Mouse (Mus musculus): ENCODE results near the gene Psmb8. TPM values are rescaled to one million over a fixed set of nuclear protein-coding genes. Genes with fewer than 3 reads are reported as not detected.
"Not testable (repeated sequence)": the region's sequence is repeated elsewhere in the genome, so short reads cannot be mapped to it uniquely, and the experiment has no call there.

Gene Psmb8
- polyA plus RNA-seq, 1 experiment: 293 TPM

DNA sequence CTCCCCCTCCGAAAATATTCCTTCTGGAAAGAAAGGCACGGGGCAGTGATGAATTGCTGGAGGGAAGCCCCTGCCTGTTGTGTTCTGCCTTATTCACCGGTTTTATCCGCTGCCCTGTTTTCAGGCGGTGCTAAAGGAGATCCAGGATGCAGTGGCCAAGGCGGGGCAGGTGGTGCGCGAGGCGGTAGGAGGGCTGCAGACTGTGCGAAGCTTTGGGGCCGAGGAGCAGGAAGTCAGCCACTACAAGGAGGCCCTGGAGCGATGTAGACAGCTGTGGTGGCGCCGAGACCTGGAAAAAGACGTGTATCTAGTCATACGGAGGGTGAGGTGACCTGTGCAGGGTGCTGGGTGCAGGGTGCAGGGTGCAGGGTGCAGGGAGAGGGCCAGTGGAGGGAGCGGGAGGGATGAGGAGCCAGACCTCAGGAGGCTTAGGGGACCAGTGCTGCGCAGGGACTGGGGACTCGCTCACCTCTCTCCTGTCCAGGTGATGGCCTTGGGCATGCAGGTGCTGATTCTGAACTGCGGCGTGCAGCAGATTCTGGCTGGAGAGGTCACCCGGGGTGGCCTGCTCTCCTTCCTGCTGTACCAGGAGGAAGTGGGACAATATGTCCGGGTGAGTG is 14.3 kb downstream of the Psmb8 start:
- 54% methylated on average over 23 of the region's 23 CpGs for WGBS
- TF ChIP-seq CTCF (IDR thresholded peaks at IDR 0.05; ENCODE audit: extremely low read depth, insufficient read length, insufficient replicate concordance, low read depth, low read length) (no peak), POLR2A (IDR thresholded peaks at IDR 0.05; ENCODE audit: low read depth, low read length) (no peak)
- H3K27ac ChIP-seq (ENCODE audit: insufficient read depth, low read depth, low read length): no peak overlapping the region
- no peak overlapping the region for H3K4me3 ChIP-seq (ENCODE audit: low read depth, low read length)
- no peaks in the 10 kb centered on the region for H3K27me3 ChIP-seq (ENCODE audit: control insufficient read depth, insufficient read depth, low read length)
- peaks cover 4% of the 10 kb centered on the region; the same call in 1 of the 2 replicates for H3K4me1 ChIP-seq (ENCODE audit: control insufficient read depth, insufficient read depth, insufficient read length, low read length)
- H3K36me3 ChIP-seq (ENCODE audit: control insufficient read depth, insufficient read depth, low read length): peaks cover 54% of the 10 kb centered on the region

DNA sequence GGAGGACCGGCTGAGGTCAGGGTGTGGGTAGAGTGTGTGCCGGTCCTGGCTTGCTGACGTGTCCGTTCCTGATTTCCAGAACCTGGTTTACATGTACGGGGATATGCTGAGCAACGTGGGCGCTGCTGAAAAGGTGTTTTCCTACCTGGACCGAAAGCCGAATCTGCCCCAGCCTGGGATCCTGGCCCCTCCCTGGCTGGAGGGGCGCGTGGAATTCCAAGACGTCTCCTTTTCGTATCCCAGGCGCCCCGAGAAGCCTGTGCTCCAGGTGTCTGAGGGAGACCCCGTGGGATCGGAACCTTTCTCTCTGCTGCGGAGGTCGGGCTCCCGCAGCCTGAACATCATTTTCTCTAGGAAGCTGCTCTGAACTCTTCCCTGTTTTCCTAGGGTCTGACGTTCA is 16.4 kb downstream of the Psmb8 start:
- TF ChIP-seq POLR2A (IDR thresholded peaks at IDR 0.05; ENCODE audit: low read depth, low read length): no peak
- TF ChIP-seq CTCF (IDR thresholded peaks at IDR 0.05; ENCODE audit: extremely low read depth, insufficient read length, insufficient replicate concordance, low read depth, low read length): no peak
- H3K27ac ChIP-seq (ENCODE audit: insufficient read depth, low read depth, low read length): no peak overlapping the region
- 71% methylated on average over 21 of the region's 21 CpGs for WGBS
- H3K4me1 ChIP-seq (ENCODE audit: control insufficient read depth, insufficient read depth, insufficient read length, low read length): peaks cover 4% of the 10 kb centered on the region; the same call in 1 of the 2 replicates
- H3K27me3 ChIP-seq (ENCODE audit: control insufficient read depth, insufficient read depth, low read length): no peaks in the 10 kb centered on the region
- H3K4me3 ChIP-seq (ENCODE audit: low read depth, low read length): no peak overlapping the region
- peaks cover 53% of the 10 kb centered on the region for H3K36me3 ChIP-seq (ENCODE audit: control insufficient read depth, insufficient read depth, low read length)

DNA sequence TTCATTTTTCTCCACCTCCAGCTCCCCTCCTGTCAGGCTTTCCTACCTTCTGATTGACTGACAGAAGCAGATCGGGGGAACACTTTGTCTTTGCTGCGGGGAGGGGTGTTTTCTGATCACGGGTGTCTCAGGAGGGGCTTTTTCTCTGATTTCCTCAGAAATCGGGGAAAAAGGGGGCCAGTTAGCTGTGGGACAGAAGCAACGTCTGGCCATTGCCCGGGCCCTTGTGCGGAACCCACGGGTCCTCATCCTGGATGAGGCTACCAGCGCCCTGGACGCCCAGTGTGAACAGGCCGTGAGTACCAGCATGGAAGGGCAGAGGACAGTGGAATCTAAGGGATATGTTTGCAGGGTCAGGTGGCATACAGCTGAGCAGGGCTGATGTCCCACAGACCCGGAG is 17.7 kb downstream of the Psmb8 start:
- 89% methylated on average over 12 of the region's 12 CpGs for WGBS
- H3K4me1 ChIP-seq (ENCODE audit: control insufficient read depth, insufficient read depth, insufficient read length, low read length): peaks cover 4% of the 10 kb centered on the region; the same call in 1 of the 2 replicates
- H3K4me3 ChIP-seq (ENCODE audit: low read depth, low read length): no peak overlapping the region
- peaks cover 46% of the 10 kb centered on the region for H3K36me3 ChIP-seq (ENCODE audit: control insufficient read depth, insufficient read depth, low read length)
- no peak overlapping the region for H3K27ac ChIP-seq (ENCODE audit: insufficient read depth, low read depth, low read length)
- TF ChIP-seq CTCF (IDR thresholded peaks at IDR 0.05; ENCODE audit: extremely low read depth, insufficient read length, insufficient replicate concordance, low read depth, low read length): no peak
- no peak for TF ChIP-seq POLR2A (IDR thresholded peaks at IDR 0.05; ENCODE audit: low read depth, low read length)
- no peaks in the 10 kb centered on the region for H3K27me3 ChIP-seq (ENCODE audit: control insufficient read depth, insufficient read depth, low read length)

DNA sequence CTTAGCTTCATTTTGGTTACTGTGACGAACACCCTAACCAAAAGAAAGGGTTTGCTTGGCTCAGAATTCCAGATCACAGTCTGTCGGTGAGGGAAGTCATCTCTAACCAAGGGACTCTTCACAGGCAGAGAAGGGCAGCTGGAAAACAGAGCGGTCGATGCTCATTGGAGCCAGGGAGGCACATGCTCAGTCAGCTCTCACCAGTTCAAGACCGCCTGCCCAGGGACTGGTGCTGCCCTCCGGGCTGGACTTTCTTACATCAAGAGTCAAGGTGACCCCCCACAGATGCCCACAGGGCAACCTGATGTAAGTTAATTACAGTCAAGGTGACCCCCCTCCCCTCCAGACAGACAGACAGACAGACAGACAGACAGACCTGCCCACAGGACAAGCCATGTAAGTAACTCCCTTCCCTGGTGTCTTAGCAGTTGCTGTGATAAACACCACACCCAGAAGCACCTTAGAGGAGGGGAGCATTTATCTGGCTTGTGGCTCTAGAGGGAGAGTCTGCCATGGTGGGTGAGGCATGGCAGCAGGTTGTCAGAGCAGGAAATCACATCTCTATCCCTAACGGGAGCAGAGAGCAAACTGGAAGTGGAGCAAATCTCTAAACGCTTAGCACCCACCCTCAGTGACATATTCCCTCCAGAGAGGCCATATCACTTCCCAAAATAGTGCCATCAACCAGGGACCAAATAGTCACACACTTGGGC is 19.9 kb downstream of the Psmb8 start:
- H3K36me3 ChIP-seq (ENCODE audit: control insufficient read depth, insufficient read depth, low read length): peaks cover 35% of the 10 kb centered on the region
- no peak for TF ChIP-seq CTCF (IDR thresholded peaks at IDR 0.05; ENCODE audit: extremely low read depth, insufficient read length, insufficient replicate concordance, low read depth, low read length)
- no peak for TF ChIP-seq POLR2A (IDR thresholded peaks at IDR 0.05; ENCODE audit: low read depth, low read length)
- H3K27ac ChIP-seq (ENCODE audit: insufficient read depth, low read depth, low read length): no peak overlapping the region
- no peaks in the 10 kb centered on the region for H3K4me1 ChIP-seq (ENCODE audit: control insufficient read depth, insufficient read depth, insufficient read length, low read length)
- WGBS: 83% methylated on average over 8 of the region's 8 CpGs
- H3K27me3 ChIP-seq (ENCODE audit: control insufficient read depth, insufficient read depth, low read length): no peaks in the 10 kb centered on the region
- no peak overlapping the region for H3K4me3 ChIP-seq (ENCODE audit: low read depth, low read length)

DNA sequence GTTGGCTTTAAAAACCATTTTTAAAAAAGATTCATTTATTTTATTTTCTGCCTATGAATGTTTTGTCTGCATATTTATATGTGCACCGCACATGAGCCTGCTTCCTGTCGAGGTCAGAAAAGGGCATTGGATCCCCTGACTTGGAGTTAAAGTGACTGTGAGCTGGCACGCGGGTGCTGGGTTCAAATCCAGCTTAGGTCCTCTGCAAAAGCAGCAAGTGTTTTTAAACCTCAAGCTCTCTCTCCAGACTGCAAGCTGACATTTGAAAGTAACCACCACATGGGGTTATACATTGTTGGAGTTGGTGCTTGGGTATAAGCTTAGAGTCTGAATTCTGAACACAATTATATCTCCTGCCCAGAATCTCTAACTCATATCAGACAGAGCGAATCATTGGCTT is 20.5 kb downstream of the Psmb8 start:
- H3K27ac ChIP-seq (ENCODE audit: insufficient read depth, low read depth, low read length): no peak overlapping the region
- WGBS: 82% methylated on average over 5 of the region's 5 CpGs

DNA sequence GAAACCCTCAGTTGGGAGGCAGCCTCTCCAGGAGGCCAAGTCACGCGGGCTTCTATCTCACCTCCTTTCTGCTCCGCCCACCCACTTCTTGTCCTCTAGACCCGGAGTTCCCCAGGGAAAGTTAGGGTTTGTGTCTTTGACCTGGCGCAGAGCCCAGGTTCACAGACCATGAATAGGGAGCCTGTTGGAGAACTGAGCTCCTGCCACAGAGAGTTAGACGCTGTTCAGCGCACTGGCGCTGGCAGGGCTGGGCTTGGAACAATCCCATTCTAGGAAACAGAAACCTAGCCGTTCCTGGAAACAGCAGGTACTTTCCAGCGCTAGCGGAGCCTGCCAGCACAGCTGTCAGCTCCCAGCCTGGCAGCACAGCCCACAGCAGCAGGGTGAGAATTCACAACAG is 21.2 kb downstream of the Psmb8 start:
- Histone ChIP-seq H3K27ac (ENCODE audit: insufficient read depth, low read depth, low read length) (no peak overlapping the region), H3K27me3 (ENCODE audit: control insufficient read depth, insufficient read depth, low read length) (no peaks in the 10 kb centered on the region), H3K4me1 (ENCODE audit: control insufficient read depth, insufficient read depth, insufficient read length, low read length) (no peaks in the 10 kb centered on the region), H3K36me3 (ENCODE audit: control insufficient read depth, insufficient read depth, low read length) (peaks cover 26% of the 10 kb centered on the region), H3K4me3 (ENCODE audit: low read depth, low read length) (peak overlapping the region; percentile 29)
- WGBS: 43% methylated on average over 11 of the region's 11 CpGs
- no peak for TF ChIP-seq CTCF (IDR thresholded peaks at IDR 0.05; ENCODE audit: extremely low read depth, insufficient read length, insufficient replicate concordance, low read depth, low read length)
- TF ChIP-seq POLR2A (IDR thresholded peaks at IDR 0.05; ENCODE audit: low read depth, low read length): no peak

More for the DNA sequence above, 20.5 kb downstream of the Psmb8 start:
- TF ChIP-seq POLR2A (IDR thresholded peaks at IDR 0.05; ENCODE audit: low read depth, low read length) (no peak), CTCF (IDR thresholded peaks at IDR 0.05; ENCODE audit: extremely low read depth, insufficient read length, insufficient replicate concordance, low read depth, low read length) (no peak)
- Histone ChIP-seq H3K36me3 (ENCODE audit: control insufficient read depth, insufficient read depth, low read length) (peaks cover 32% of the 10 kb centered on the region), H3K4me1 (ENCODE audit: control insufficient read depth, insufficient read depth, insufficient read length, low read length) (no peaks in the 10 kb centered on the region), H3K4me3 (ENCODE audit: low read depth, low read length) (no peak overlapping the region), H3K27me3 (ENCODE audit: control insufficient read depth, insufficient read depth, low read length) (no peaks in the 10 kb centered on the region)

DNA sequence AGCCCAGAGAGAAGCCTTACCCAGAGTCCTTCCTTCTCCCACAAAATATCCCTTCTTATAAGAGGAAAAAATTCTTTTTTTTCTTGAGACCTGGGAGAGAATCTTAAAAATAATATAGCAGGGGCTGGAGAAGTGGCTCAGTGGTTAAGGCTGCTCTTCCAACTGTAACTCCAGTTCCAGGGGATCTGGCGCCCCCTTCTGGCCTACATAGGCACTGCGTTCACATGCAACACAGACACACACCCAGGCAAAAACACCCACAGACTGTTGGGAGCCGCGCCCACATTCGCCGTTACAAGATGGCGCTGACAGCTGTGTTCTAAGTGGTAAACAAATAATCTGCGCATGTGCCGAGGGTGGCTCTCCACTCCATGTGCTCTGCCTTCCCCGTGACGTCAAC is 21.6 kb downstream of the Psmb8 start:
- 85% methylated on average over 9 of the region's 11 CpGs for WGBS
- Histone ChIP-seq H3K4me3 (ENCODE audit: low read depth, low read length) (peak overlapping the region; percentile 29; the same call in 1 of the 2 replicates), H3K36me3 (ENCODE audit: control insufficient read depth, insufficient read depth, low read length) (peaks cover 23% of the 10 kb centered on the region)
- H3K27ac ChIP-seq (ENCODE audit: insufficient read depth, low read depth, low read length); H3K4me1 ChIP-seq (ENCODE audit: control insufficient read depth, insufficient read depth, insufficient read length, low read length); H3K27me3 ChIP-seq (ENCODE audit: control insufficient read depth, insufficient read depth, low read length): not testable (repeated sequence)
- peak; percentile 53; the same call in 1 of the 2 replicates for TF ChIP-seq CTCF (IDR thresholded peaks at IDR 0.05; ENCODE audit: extremely low read depth, insufficient read length, insufficient replicate concordance, low read depth, low read length)

DNA sequence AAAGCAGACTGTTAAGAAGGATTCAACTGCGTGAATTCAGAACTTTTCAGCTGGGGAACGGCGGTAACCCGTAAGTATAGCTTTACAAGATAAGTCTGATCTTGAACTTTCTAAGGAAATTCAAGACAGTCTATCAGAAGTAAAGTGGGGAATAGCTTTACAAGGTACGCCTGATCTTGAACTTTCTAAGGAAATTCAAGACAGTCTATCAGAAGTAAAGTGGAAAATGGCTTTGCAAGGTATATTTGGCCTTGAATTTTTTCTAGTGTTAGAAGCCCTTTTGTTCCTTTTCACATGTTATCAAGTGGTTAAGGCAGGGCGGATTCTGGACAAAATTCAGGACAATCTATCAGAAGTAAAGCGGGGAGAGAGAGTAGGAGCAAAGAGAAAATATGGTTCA is 22.3 kb downstream of the Psmb8 start:
- not testable (repeated sequence) for H3K4me3 ChIP-seq (ENCODE audit: low read depth, low read length); H3K27ac ChIP-seq (ENCODE audit: insufficient read depth, low read depth, low read length); H3K4me1 ChIP-seq (ENCODE audit: control insufficient read depth, insufficient read depth, insufficient read length, low read length); H3K27me3 ChIP-seq (ENCODE audit: control insufficient read depth, insufficient read depth, low read length)
- H3K36me3 ChIP-seq (ENCODE audit: control insufficient read depth, insufficient read depth, low read length): peaks cover 16% of the 10 kb centered on the region
- WGBS: 88% methylated on average over 6 of the region's 7 CpGs

DNA sequence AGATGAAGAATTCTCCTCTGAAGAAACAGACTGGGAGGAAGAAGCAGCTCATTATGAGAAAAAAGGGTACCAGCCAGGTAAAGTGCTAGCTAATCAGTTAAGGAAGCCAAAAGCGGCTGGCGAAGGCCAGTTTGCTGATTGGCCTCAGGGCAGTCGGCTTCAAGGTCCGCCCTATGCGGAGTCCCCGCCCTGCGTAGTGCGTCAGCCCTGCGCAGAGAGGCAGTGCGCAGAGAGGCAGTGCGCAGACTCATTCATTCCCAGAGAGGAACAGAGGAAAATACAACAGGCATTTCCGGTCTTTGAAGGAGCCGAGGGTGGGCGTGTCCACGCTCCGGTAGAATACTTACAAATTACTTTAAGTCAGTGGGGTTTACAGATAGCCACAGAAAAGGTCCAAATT is 22.9 kb downstream of the Psmb8 start:
- H3K27ac ChIP-seq (ENCODE audit: insufficient read depth, low read depth, low read length); H3K27me3 ChIP-seq (ENCODE audit: control insufficient read depth, insufficient read depth, low read length); H3K4me3 ChIP-seq (ENCODE audit: low read depth, low read length); H3K4me1 ChIP-seq (ENCODE audit: control insufficient read depth, insufficient read depth, insufficient read length, low read length): not testable (repeated sequence)
- peaks cover 12% of the 10 kb centered on the region for H3K36me3 ChIP-seq (ENCODE audit: control insufficient read depth, insufficient read depth, low read length)
- WGBS: 98% methylated on average over 9 of the region's 16 CpGs
